Mouse (Mus musculus): Measurements from ENCODE around the gene Dennd5b.
A peak's percentile ranks its signal among the peaks of the same experiment; 100 is the strongest.

The Dennd5b gene

GRCm38 (mm10) chr6:149100174-149101075 lies 1.1 kb downstream of the Dennd5b start:
- peak; percentile 83 for DNase-seq (ENCODE audit: low read depth, low spot score)

DNA sequence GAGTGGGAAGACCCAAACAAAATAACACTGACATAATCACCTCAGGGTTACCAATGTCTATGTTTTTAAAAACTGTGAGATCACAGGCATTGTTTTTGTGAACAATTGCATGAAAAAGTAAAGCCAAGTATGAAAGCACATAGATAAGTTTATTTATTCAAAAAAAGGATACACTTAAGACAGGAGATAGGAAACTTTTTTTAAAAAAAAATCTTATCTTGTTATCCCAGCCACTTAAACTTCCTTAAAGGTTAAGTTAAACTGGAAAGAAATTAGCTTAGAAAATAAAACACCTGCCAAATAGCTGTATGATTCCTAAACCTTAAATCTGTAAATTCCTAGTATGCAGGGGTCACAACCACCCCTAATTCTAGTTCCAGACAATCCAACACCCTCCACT lies 2.5 kb downstream of the Dennd5b start:
- no peak for DNase-seq (ENCODE audit: low read depth, low spot score)

DNA sequence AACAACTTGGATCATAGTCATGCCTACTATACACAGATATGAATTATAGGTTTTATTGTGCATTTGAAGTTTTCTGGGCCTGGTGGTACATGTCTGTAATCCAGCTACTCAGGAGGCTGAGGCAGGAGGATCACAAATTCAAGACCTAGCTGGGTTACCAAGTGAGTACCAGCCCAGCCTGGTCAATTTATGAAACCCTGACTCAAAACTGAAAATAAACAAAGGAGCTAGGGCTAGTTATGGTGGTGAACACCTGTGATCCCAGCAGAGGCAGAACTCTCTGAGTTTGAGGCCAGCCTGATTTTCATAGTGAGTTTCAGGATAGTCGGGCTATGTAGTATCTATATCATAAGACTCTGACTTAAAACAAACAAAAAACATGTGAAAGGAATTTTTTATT lies 4.2 kb downstream of the Dennd5b start:
- DNase-seq (ENCODE audit: low read depth, low spot score) = peak; percentile 76

DNA sequence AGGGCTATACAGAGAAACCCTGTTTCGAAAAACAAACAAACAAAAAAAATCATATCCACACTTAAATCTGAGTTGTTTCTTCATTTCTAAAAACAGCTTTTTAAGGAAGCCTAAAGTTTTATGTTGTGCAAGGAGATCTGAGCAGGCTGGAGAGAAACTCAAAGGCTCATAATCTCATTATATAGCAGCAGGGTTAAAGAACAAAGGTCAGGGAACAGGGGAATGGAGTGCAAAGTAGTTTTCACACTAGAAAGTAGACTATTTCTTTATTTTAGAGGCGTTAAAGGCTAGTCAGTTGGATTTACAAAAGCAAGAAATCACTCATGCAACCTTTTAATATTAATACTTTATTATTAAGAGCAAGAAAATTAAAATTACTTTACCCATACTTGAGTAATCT lies 5.2 kb downstream of the Dennd5b start:
- peak; percentile 26 for DNase-seq (ENCODE audit: low read depth, low spot score)

- DNase-seq (ENCODE audit: low read depth, low spot score) = peak; percentile 48
Observed at GRCm38 (mm10) chr6:149095389-149095788, 6.1 kb downstream of the Dennd5b start.

- peak; percentile 60 for DNase-seq (ENCODE audit: low read depth, low spot score)
Observed at GRCm38 (mm10) chr6:149094555-149094954, 6.9 kb downstream of the Dennd5b start.

DNA sequence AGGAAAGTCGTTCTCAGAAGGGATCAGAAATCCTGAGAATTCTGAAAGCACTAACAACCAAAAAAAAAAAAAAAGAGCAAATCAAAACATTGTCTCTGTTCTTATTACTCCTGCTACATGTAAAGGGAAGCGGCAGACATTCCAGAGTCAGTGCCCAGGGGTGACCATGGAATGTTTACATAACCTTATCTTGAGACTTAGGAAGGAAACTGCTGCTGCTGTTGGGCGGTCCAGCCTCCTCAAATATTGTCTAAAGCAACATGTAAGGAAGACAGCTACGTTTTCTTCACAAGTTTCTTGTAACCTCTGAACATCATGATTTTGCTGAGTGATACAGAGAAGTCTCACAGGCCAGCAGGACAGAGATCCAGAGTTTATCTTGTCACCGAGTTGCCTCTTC lies 8.0 kb downstream of the Dennd5b start:
- DNase-seq (ENCODE audit: low read depth, low spot score) = peak; percentile 54

- peak; percentile 80 for DNase-seq (ENCODE audit: low read depth, low spot score)
Observed at GRCm38 (mm10) chr6:149092406-149092805, 9.1 kb downstream of the Dennd5b start.

DNA sequence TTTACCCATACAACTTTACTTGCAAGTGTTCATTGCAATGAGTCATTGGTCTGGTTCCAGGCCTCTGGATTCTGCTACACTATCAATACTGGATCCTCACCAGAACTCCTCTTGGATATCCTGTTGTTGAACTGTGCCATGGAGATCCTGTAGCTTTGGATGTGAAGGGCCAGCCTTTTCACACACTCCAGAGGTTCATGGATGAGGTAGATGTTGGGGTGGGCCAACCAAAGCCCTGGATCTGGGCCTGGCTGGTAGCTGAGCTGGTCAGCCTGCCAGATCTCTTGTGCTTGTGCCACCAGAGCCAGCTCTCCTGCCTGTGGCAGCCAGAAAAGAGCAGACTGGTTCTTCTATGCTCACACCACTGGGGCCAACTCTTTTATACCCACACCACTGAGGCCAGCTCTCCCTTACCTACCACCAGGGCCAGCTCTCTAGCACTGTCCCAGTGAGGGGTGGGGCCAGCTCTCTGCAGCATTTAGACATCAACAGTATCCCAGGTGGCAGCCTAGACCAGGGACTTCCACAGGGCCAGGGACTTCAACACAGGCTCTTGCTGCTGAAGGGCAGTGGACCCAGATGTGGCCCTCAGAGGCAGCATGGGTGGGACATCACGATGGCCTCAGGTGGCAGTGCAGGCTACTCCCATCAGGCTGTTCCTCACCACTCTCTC lies 24.2 kb downstream of the Dennd5b start:
- DNase-seq (ENCODE audit: low read depth, low spot score) = no peak

DNA sequence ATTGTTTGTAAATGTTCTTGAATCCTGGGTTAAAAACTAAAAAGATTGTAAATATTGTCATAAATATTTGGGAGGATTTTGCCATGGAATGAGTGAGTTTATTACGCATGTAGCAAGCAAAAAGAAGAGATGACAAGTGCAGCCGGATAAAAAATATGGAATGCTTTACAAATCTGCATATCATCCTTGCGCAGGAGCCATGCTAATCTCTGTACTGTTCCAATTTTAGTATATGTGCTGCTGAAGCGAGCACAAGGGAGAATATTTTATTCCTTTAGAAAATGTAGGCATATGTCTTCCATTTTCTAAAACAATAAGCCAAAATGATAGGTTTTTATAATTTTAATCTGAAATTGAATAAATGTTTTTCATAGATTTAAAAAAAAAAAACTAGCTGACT lies 27.6 kb downstream of the Dennd5b start:
- DNase-seq (ENCODE audit: low read depth, low spot score) = no peak

- no peak for DNase-seq (ENCODE audit: low read depth, low spot score)
Observed at GRCm38 (mm10) chr6:149072873-149073272, 28.6 kb downstream of the Dennd5b start.

DNA sequence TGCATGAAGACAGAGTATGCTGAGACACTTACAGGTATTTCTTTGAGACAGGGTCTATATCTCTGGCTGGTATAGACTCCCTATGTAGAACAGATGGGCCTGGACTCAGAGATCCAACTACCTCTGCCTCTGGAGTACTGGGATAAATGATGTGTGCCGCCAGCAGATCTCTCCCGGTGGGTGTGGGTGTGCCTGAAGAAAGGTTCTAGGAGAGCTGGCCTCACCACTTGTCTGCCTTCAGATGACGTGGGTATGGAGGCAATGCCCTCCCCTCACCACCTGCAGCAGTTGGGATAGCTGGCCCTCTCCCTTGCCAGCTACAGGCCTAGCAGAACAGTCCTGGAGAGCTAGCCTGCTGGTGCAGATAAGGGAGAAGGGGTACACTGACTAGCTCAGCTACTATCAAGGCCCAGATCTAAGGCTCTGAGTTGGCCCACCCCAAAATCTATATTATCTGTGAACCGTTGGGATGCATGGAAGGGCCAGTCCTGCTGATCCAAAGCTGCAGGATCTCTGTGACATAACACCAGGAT lies 30.8 kb downstream of the Dennd5b start:
- DNase-seq (ENCODE audit: low read depth, low spot score) = no peak

GRCm38 (mm10) chr6:149063382-149063781 lies 38.1 kb downstream of the Dennd5b start:
- DNase-seq (ENCODE audit: low read depth, low spot score) = no peak

GRCm38 (mm10) chr6:149060670-149061387 lies 40.7 kb downstream of the Dennd5b start:
- no peak for DNase-seq (ENCODE audit: low read depth, low spot score)

- DNase-seq (ENCODE audit: low read depth, low spot score) = peak; percentile 82
Observed at GRCm38 (mm10) chr6:149057947-149058391, 43.5 kb downstream of the Dennd5b start.

GRCm38 (mm10) chr6:149054780-149055179 lies 46.7 kb downstream of the Dennd5b start:
- no peak for DNase-seq (ENCODE audit: low read depth, low spot score)

- DNase-seq (ENCODE audit: low read depth, low spot score) = no peak
Observed at GRCm38 (mm10) chr6:149050978-149051723, 50.3 kb downstream of the Dennd5b start.

DNA sequence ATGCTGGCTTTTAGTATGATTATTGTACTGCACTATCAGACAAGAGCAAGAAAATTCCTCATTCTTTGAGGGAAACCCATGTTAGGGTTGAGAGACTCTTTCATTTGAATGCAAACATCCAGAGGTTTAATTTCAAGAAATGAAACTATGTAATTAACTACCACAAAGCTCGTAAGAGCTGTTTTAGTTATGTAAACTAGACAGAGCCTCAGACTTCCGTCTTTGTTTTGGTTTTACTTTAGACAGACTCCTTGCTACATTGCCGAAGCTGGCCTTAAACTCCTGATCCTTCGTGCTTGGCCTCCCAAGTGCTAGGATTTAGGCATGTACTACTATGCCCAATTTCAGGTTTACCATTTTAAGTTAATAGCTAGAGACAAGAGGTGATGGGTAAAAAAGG lies 61.4 kb downstream of the Dennd5b start:
- DNase-seq (ENCODE audit: low read depth, low spot score) = peak; percentile 81

- no peak for DNase-seq (ENCODE audit: low read depth, low spot score)
Observed at GRCm38 (mm10) chr6:149032198-149032597, 69.3 kb downstream of the Dennd5b start.

- no peak for DNase-seq (ENCODE audit: low read depth, low spot score)
Observed at GRCm38 (mm10) chr6:149031377-149031776, 70.1 kb downstream of the Dennd5b start.

DNA sequence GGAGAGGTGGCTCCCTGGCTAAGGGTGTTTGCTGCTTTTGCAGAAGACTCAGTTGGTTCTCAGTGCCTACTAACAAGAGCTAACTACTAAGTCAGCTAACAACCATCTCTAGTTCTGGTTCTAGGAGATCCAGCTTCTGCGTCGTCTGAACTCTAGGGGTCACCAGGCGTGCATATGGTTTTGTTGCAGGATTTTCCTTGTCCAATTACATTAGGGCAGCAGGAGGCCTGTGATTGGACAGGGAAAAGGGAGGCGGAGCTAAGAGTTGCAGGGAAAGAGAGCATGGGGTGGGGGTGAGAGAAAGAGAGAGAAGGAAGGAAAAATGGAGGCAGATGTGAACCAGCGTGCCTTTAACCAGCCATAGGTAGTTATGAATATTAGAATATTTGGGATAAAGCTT lies 83.0 kb downstream of the Dennd5b start:
- no peak for DNase-seq (ENCODE audit: low read depth, low spot score)
